Mouse (Mus musculus): ENCODE measurements around the gene Aqp3. TPM values are rescaled to one million over a fixed set of nuclear protein-coding genes. Genes with fewer than 3 reads are reported as not detected.

Aqp3 gene
- polyA plus RNA-seq (2015; fragmentation: Nextera tagmentation; extraction: Ambion mirVana), result 82.8 and 104 TPM in 2 replicates

GRCm38 (mm10) chr4:41097871-41098576 lies at the start of gene Aqp3:
Aqp3 (minus strand) TSS chr4:41098183.
- Histone ChIP-seq H3K4me3 (peak within 1 kb of the TSS; percentile 43), H3K27ac (no peak within 1 kb of the TSS), H3K4me2 (peak within 1 kb of the TSS; percentile 91), H3K9ac (no peak within 1 kb of the TSS), H3K9me3 (no peaks in the 10 kb centered on the region), H3K27me3 (peaks cover 25% of the 10 kb centered on the region), H3K4me1 (peaks cover 29% of the 10 kb centered on the region), H3K36me3 (no peaks in the 10 kb centered on the region)
- under 1% methylated on average over 42 of the region's 42 CpGs for WGBS
- no peak for ATAC-seq (ENCODE audit: insufficient number of reproducible peaks, low FRiP score, low TSS enrichment, low read depth)

- no peak overlapping the region for H3K4me3 ChIP-seq
- no peak overlapping the region for H3K4me2 ChIP-seq
- H3K27me3 ChIP-seq, result no peaks in the 10 kb centered on the region
- H3K36me3 ChIP-seq, result peaks cover 25% of the 10 kb centered on the region
- no peak overlapping the region for H3K27ac ChIP-seq
- no peak overlapping the region for H3K9ac ChIP-seq
- no peak for ATAC-seq (ENCODE audit: insufficient number of reproducible peaks, low FRiP score, low TSS enrichment, low read depth)
- no peaks in the 10 kb centered on the region for H3K9me3 ChIP-seq
- H3K4me1 ChIP-seq, result no peaks in the 10 kb centered on the region
- WGBS, result 89% methylated on average over 2 of the region's 2 CpGs
Measured at GRCm38 (mm10) chr4:41142601-41143000, 44.6 kb upstream of the Aqp3 start.

DNA sequence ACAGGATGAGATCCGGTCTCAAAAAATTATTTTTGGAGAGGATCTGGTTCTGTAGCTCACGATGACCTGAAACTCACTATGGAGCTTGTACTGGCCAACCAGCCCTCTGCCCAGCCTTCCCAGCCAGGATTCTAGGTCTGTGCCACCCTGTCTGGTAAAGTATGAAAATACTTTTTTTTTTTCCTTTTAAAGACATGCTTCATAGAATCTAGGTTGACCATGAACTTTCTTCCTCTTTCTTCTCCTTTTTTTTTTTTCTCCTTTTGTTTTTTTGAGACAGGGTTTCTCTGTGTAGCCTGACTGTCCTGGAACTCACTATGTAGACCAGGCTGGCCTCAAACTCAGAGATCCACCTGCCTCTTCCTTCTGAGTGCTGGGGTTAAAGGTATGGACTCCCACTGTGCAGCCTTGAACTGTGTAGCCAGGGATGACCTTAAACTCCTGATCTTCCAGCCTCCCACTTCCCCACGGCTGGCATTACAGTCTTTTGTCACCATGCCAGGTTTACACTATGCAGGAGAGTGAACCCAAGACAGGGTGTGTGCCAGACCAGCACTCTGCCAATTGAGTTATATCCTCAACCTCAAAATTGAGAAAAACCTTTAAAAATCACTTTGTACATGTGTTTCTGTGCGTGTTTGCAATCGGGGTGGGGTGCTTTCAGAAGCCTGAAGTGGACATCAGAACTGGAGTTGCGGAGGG lies 42.3 kb upstream of the Aqp3 start:
- H3K4me1 ChIP-seq, result no peaks in the 10 kb centered on the region
- H3K36me3 ChIP-seq, result peaks cover 25% of the 10 kb centered on the region
- no peak overlapping the region for H3K4me2 ChIP-seq
- no peak overlapping the region for H3K4me3 ChIP-seq
- no peak overlapping the region for H3K9ac ChIP-seq
- no peaks in the 10 kb centered on the region for H3K9me3 ChIP-seq
- H3K27me3 ChIP-seq, result no peaks in the 10 kb centered on the region
- H3K27ac ChIP-seq, result no peak overlapping the region
- no peak for ATAC-seq (ENCODE audit: insufficient number of reproducible peaks, low FRiP score, low TSS enrichment, low read depth)
- WGBS, result 86% methylated on average over 6 of the region's 6 CpGs

- Histone ChIP-seq H3K4me3 (peak overlapping the region; percentile 93), H3K27me3 (no peaks in the 10 kb centered on the region), H3K9me3 (no peaks in the 10 kb centered on the region), H3K36me3 (peaks cover 22% of the 10 kb centered on the region), H3K4me1 (peaks cover 5% of the 10 kb centered on the region), H3K4me2 (peak overlapping the region; percentile 60), H3K9ac (peak overlapping the region; percentile 98), H3K27ac (peak overlapping the region; percentile 99)
- no peak for ATAC-seq (ENCODE audit: insufficient number of reproducible peaks, low FRiP score, low TSS enrichment, low read depth)
- WGBS, result under 1% methylated on average over 8 of the region's 8 CpGs
Measured at GRCm38 (mm10) chr4:41136811-41137210, 38.8 kb upstream of the Aqp3 start.

GRCm38 (mm10) chr4:41136454-41136805 lies 38.4 kb upstream of the Aqp3 start:
- Histone ChIP-seq H3K9ac (peak overlapping the region; percentile 98), H3K9me3 (no peaks in the 10 kb centered on the region)
- no peak for ATAC-seq (ENCODE audit: insufficient number of reproducible peaks, low FRiP score, low TSS enrichment, low read depth)

GRCm38 (mm10) chr4:41135711-41136453 lies 37.9 kb upstream of the Aqp3 start, which contains the start of gene Ube2r2:
Ube2r2 (plus strand) TSS chr4:41135743.
- ATAC-seq (ENCODE audit: insufficient number of reproducible peaks, low FRiP score, low TSS enrichment, low read depth), result peak; percentile 69
- peak within 1 kb of the TSS; percentile 60 for H3K4me2 ChIP-seq
- H3K9me3 ChIP-seq, result no peaks in the 10 kb centered on the region
- H3K36me3 ChIP-seq, result peaks cover 15% of the 10 kb centered on the region
- no peaks in the 10 kb centered on the region for H3K27me3 ChIP-seq
- peak within 1 kb of the TSS; percentile 98 for H3K9ac ChIP-seq
- H3K4me3 ChIP-seq, result peak within 1 kb of the TSS; percentile 93
- H3K4me1 ChIP-seq, result peaks cover 5% of the 10 kb centered on the region
- peak within 1 kb of the TSS; percentile 99 for H3K27ac ChIP-seq
- WGBS, result under 1% methylated on average over 62 of the region's 65 CpGs

More at GRCm38 (mm10) chr4:41136454-41136805, 38.4 kb upstream of the Aqp3 start:
- Histone ChIP-seq H3K4me3 (peak overlapping the region; percentile 93), H3K4me1 (peaks cover 5% of the 10 kb centered on the region), H3K36me3 (peaks cover 20% of the 10 kb centered on the region), H3K4me2 (peak overlapping the region; percentile 60), H3K27me3 (no peaks in the 10 kb centered on the region), H3K27ac (peak overlapping the region; percentile 99)
- 0% methylated on average over 4 of the region's 4 CpGs for WGBS

- peak; percentile 94 for ATAC-seq (ENCODE audit: insufficient number of reproducible peaks, low FRiP score, low TSS enrichment, low read depth)
- Histone ChIP-seq H3K4me2 (peak overlapping the region; percentile 60), H3K27ac (peak overlapping the region; percentile 99), H3K4me3 (peak overlapping the region; percentile 93), H3K4me1 (peaks cover 5% of the 10 kb centered on the region), H3K27me3 (no peaks in the 10 kb centered on the region), H3K9me3 (no peaks in the 10 kb centered on the region), H3K36me3 (peaks cover 12% of the 10 kb centered on the region), H3K9ac (peak overlapping the region; percentile 98)
- WGBS, result under 1% methylated on average over 22 of the region's 70 CpGs
Measured at GRCm38 (mm10) chr4:41134935-41135710, 37.1 kb upstream of the Aqp3 start.

DNA sequence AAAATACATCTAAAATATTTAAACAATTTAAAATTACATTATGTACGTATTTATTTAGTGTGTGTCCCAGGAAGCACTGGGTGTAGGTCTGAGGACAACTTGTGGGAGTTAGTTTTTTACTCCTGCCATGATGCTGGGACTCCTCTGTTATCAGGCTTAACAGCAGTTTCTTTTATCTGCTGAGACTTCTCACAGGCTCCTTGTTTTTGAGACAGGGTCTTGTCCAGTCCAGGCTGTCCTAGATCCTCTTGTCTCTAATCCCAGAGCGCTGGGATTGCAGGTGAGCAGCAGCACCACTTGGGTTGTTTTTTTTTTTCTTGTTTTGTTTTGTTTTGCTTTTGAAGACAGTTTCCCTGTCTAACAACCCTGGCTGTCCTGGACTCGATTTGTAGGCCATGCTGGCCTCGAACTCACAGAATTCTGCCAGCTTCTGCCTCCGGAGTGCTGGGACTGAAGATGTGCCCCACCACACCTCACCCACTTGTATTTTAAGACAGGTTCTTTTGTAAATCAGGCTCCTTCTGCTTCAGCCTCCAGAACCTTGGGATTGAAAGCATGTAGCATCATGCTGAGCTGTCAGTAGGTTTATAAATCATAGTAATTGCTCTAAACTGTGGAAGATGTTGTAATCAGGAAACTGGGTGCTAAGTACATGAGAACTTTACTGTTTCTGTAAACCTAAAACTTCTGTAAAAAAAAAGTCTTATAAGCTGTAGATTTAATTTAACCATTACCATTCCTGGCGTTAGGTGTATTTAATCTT lies 35.7 kb upstream of the Aqp3 start:
- H3K27me3 ChIP-seq, result no peaks in the 10 kb centered on the region
- H3K36me3 ChIP-seq, result peaks cover 4% of the 10 kb centered on the region
- WGBS, result 63% methylated on average over 6 of the region's 6 CpGs
- H3K27ac ChIP-seq, result 0 out of 2 replicates have a peak overlapping the region, but pooled peaks have one; percentile 13
- no peak overlapping the region for H3K4me2 ChIP-seq
- no peak overlapping the region for H3K9ac ChIP-seq
- ATAC-seq (ENCODE audit: insufficient number of reproducible peaks, low FRiP score, low TSS enrichment, low read depth), result no peak
- H3K4me3 ChIP-seq, result no peak overlapping the region
- H3K4me1 ChIP-seq, result peaks cover 5% of the 10 kb centered on the region
- H3K9me3 ChIP-seq, result no peaks in the 10 kb centered on the region

GRCm38 (mm10) chr4:41132471-41132870 lies 34.5 kb upstream of the Aqp3 start:
- H3K9ac ChIP-seq, result no peak overlapping the region
- no peaks in the 10 kb centered on the region for H3K27me3 ChIP-seq
- H3K4me3 ChIP-seq, result no peak overlapping the region
- no peaks in the 10 kb centered on the region for H3K36me3 ChIP-seq
- no peak overlapping the region for H3K27ac ChIP-seq
- H3K4me1 ChIP-seq, result peaks cover 5% of the 10 kb centered on the region
- 62% methylated on average over 6 of the region's 6 CpGs for WGBS
- no peak overlapping the region for H3K4me2 ChIP-seq
- no peaks in the 10 kb centered on the region for H3K9me3 ChIP-seq
- ATAC-seq (ENCODE audit: insufficient number of reproducible peaks, low FRiP score, low TSS enrichment, low read depth), result no peak

DNA sequence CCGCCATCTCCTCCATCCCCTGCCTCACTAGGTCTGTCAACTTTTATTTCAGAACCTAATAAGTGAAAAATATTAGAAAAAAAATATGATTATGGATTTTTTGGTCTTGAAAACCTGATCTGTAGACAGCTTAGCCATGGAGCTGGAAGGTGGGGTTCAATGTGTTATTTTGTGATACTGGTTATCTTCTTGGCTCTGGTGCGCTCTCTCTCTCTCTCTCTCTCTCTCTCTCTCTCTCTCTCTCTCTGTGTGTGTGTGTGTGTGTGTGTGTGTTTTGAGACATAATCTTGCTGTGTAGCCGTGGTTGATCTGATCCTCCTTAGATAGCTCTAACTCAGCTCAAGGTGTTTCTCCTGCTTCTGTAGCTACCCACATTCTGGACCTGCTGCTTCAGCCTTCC lies 31.9 kb upstream of the Aqp3 start:
- H3K27me3 ChIP-seq, result no peaks in the 10 kb centered on the region
- no peak overlapping the region for H3K27ac ChIP-seq
- H3K4me3 ChIP-seq, result no peak overlapping the region
- no peak overlapping the region for H3K9ac ChIP-seq
- no peaks in the 10 kb centered on the region for H3K9me3 ChIP-seq
- 83% methylated on average over 3 of the region's 3 CpGs for WGBS
- no peak for ATAC-seq (ENCODE audit: insufficient number of reproducible peaks, low FRiP score, low TSS enrichment, low read depth)
- peaks cover 5% of the 10 kb centered on the region for H3K4me1 ChIP-seq
- H3K36me3 ChIP-seq, result no peaks in the 10 kb centered on the region
- H3K4me2 ChIP-seq, result no peak overlapping the region

- H3K4me3 ChIP-seq, result no peak overlapping the region
- no peak overlapping the region for H3K27ac ChIP-seq
- H3K27me3 ChIP-seq, result no peaks in the 10 kb centered on the region
- no peak overlapping the region for H3K4me2 ChIP-seq
- 2% methylated on average over 2 of the region's 2 CpGs for WGBS
- ATAC-seq (ENCODE audit: insufficient number of reproducible peaks, low FRiP score, low TSS enrichment, low read depth), result no peak
- no peak overlapping the region for H3K9ac ChIP-seq
- no peaks in the 10 kb centered on the region for H3K36me3 ChIP-seq
- H3K4me1 ChIP-seq, result peaks cover 2% of the 10 kb centered on the region
- H3K9me3 ChIP-seq, result no peaks in the 10 kb centered on the region
Measured at GRCm38 (mm10) chr4:41129406-41129805, 31.4 kb upstream of the Aqp3 start.

Measured in limb, embryonic 15.5 days (tissue).